Mouse (Mus musculus): ENCODE data around the gene Fbxl20.
A peak's percentile ranks its signal among the peaks of the same experiment; 100 is the strongest.

The Fbxl20 gene

GRCm38 (mm10) chr11:98088224-98088623 is 62.0 kb downstream of the Fbxl20 start:
- DNase-seq (ENCODE audit: low read depth, low spot score), result no peak

- DNase-seq (ENCODE audit: low read depth, low spot score), result no peak
These were observed 63.6 kb downstream of the Fbxl20 start for GRCm38 (mm10) chr11:98086574-98086973.

GRCm38 (mm10) chr11:98086141-98086540 is 64.1 kb downstream of the Fbxl20 start:
- no peak for DNase-seq (ENCODE audit: low read depth, low spot score)

- DNase-seq (ENCODE audit: low read depth, low spot score), result no peak
These were observed 67.5 kb downstream of the Fbxl20 start for GRCm38 (mm10) chr11:98082745-98083144.

GRCm38 (mm10) chr11:98080450-98080849 is 69.8 kb downstream of the Fbxl20 start:
- no peak for DNase-seq (ENCODE audit: low read depth, low spot score)

GRCm38 (mm10) chr11:98077086-98077485 is 73.1 kb downstream of the Fbxl20 start:
- DNase-seq (ENCODE audit: low read depth, low spot score), result no peak

- DNase-seq (ENCODE audit: low read depth, low spot score), result peak; percentile 82
These were observed 74.9 kb downstream of the Fbxl20 start for GRCm38 (mm10) chr11:98075195-98075808.

- no peak for DNase-seq (ENCODE audit: low read depth, low spot score)
These were observed 76.8 kb downstream of the Fbxl20 start for GRCm38 (mm10) chr11:98073442-98073841.

GRCm38 (mm10) chr11:98067255-98067654 is 82.9 kb downstream of the Fbxl20 start:
- DNase-seq (ENCODE audit: low read depth, low spot score), result no peak

- DNase-seq (ENCODE audit: low read depth, low spot score), result no peak
These were observed 84.0 kb downstream of the Fbxl20 start for GRCm38 (mm10) chr11:98066201-98066600.

GRCm38 (mm10) chr11:98061904-98062562 is 88.2 kb downstream of the Fbxl20 start:
- no peak for DNase-seq (ENCODE audit: low read depth, low spot score)

GRCm38 (mm10) chr11:98061441-98061840 is 88.8 kb downstream of the Fbxl20 start:
- DNase-seq (ENCODE audit: low read depth, low spot score), result no peak

GRCm38 (mm10) chr11:98060104-98060692 is 90.0 kb downstream of the Fbxl20 start:
- no peak for DNase-seq (ENCODE audit: low read depth, low spot score)

GRCm38 (mm10) chr11:98059662-98060061 is 90.5 kb downstream of the Fbxl20 start:
- DNase-seq (ENCODE audit: low read depth, low spot score), result no peak

GRCm38 (mm10) chr11:98057998-98058397 is 92.2 kb downstream of the Fbxl20 start:
- DNase-seq (ENCODE audit: low read depth, low spot score), result no peak

GRCm38 (mm10) chr11:98057466-98057865 is 92.7 kb downstream of the Fbxl20 start:
- no peak for DNase-seq (ENCODE audit: low read depth, low spot score)

GRCm38 (mm10) chr11:98052989-98053834 is 97.0 kb downstream of the Fbxl20 start, which contains the start of gene Stac2:
TSS of gene Stac2 (minus strand) at chr11:98053462.
- DNase-seq (ENCODE audit: low read depth, low spot score), result peak; percentile 74

- DNase-seq (ENCODE audit: low read depth, low spot score), result no peak
These were observed 97.8 kb downstream of the Fbxl20 start for GRCm38 (mm10) chr11:98052129-98052988.

- DNase-seq (ENCODE audit: low read depth, low spot score), result no peak
These were observed 98.5 kb downstream of the Fbxl20 start for GRCm38 (mm10) chr11:98051611-98052128.

GRCm38 (mm10) chr11:98050940-98051339 is 99.3 kb downstream of the Fbxl20 start:
- no peak for DNase-seq (ENCODE audit: low read depth, low spot score)

GRCm38 (mm10) chr11:98050520-98050815 is 99.7 kb downstream of the Fbxl20 start:
- DNase-seq (ENCODE audit: low read depth, low spot score), result no peak
